Mouse (Mus musculus) testis, adult 2 months (tissue): ENCODE results near the gene Mcoln3. TPM values are rescaled to one million over a fixed set of nuclear protein-coding genes. Genes with fewer than 3 reads are reported as not detected.
A peak's percentile ranks its signal among the peaks of the same experiment; 100 is the strongest.

ENCODE experiments used
- H3K27ac ChIP-seq: fragments of 200-500 bp; 2 replicates; pipeline ENCODE4 v1.5.1; 2012; ENCODE audit warnings: low read depth, low read length; ENCODE audit not compliant: control insufficient read depth, insufficient read depth
- H3K27me3 ChIP-seq: fragments of 200-500 bp; 2 replicates; pipeline ENCODE4 v1.6.1; 2012; ENCODE audit warnings: mild to moderate bottlenecking, low read length, moderate library complexity; ENCODE audit not compliant: control insufficient read depth, insufficient read depth
- H3K36me3 ChIP-seq: fragments of 200-500 bp; 2 replicates; pipeline ENCODE4 v1.6.1; 2012; ENCODE audit warnings: mild to moderate bottlenecking, low read length; ENCODE audit not compliant: control insufficient read depth, insufficient read depth
- H3K4me1 ChIP-seq: fragments of 200-500 bp; 2 replicates; pipeline ENCODE4 v1.6.1; 2012; ENCODE audit warnings: low read length; ENCODE audit not compliant: control insufficient read depth, insufficient read depth
- H3K4me3 ChIP-seq: fragments of 200-500 bp; 2 replicates; pipeline ENCODE4 v1.5.1; 2012; ENCODE audit warnings: low read depth, mild to moderate bottlenecking, low read length, moderate library complexity, mixed read lengths; ENCODE audit not compliant: control insufficient read depth
- CTCF ChIP-seq: fragments of 200-500 bp; IDR thresholded peaks from 2 replicates; pipeline ENCODE4 v1.5.1; 2012; ENCODE audit warnings: low read depth, mild to moderate bottlenecking, inconsistent platforms, low read length, moderate library complexity; ENCODE audit not compliant: control insufficient read depth, insufficient read depth, insufficient replicate concordance
- POLR2A ChIP-seq: fragments of 200-500 bp; IDR thresholded peaks from 2 replicates; pipeline ENCODE4 v1.6.1; 2012; ENCODE audit warnings: low read depth, mild to moderate bottlenecking, inconsistent platforms, low read length, moderate library complexity; ENCODE audit not compliant: control insufficient read depth
- polyA plus RNA-seq: library from polyadenylated mRNA; depleted of rRNA; stranded (reverse); fragments of >200 nt; gene quantifications from 2 replicates; pipeline ENCODE4 v1.2.3, GENCODE M21; 2012

The Mcoln3 gene
- polyA plus RNA-seq, 1 experiment = 0.11 TPM

DNA sequence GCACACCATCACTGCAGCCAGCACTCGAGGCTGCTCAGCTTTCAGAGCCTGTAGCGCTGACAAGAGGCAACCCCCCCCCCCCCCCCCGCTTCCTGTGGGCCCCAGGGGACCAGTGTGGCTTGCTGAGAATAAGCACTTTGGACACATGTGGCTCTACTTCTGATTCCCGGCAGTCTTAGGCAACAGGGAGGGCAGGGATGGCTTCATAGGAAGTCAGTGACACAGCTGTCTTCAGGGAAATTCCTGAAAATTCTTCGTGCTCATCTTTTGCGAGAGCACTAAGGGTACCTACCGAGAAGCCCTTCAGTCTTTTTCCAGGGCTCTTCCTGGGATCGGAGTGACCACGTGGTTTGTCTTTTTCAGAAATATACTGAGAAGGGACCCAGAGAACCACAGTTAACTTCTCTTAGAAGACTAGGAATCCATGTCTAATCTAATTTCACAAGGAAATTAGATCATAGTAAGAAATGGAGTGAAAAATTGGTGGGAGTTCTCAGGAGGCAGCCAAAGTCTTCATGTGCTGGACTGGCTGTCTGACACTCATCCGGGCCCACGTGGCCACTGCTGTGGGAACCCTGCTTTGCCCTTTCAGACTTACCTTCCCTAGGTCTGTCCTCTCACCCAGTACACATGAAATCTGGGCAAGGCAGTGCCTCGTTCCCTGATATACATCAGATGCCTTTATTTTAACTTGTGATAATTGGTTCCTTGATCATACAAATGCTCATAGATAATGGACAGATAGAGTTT, 36.8 kb downstream of the Mcoln3 start:
- Histone ChIP-seq H3K27ac (no peak overlapping the region), H3K4me1 (peaks cover 9% of the 10 kb centered on the region)
- no peak for TF ChIP-seq CTCF
- TF ChIP-seq POLR2A = no peak

DNA sequence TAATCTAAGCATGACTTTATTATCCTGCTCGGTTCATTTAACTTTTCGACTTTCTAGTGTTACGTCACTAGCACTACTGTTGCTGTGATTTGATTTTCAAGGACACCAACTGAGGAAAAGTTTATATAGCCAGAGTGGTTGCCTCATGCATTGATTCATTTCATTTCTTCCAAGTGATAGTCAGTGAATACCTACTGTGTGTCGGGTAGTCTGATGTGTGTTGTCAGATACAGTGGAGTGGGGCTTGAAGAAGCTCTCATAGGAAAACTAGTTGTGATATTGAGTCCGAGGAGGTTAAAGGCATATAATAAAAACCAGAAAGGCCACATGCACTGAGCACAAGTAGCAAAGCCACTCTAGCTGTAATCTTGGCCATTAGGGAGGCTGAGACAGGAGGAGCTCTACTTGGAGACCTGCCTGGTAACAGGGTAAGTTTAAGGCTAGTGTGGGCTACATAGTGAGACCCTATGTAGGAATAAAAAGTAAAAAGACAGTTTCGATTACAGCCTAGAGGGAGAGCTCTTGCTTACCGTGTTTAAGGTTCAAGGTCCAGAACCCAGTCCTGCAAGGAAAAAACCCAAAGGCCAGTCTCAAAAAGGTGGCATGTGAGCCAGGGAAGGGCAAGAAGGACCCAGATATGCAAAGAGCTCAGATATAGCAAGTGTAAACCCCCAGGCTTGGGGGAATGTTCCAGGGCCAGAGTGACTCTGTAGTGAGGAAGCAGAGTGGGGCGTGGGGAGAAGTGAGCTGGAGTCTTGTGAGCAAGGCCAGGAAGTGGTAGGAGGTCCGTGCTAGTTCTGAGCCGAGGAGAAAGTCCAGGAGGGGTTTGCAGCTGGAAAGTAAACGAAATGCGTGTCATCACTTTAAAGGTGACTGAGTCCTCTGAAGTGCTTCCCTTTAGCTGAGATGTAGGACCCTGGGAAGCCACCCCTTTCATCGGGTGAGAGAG, 38.7 kb downstream of the Mcoln3 start:
- no peak for TF ChIP-seq POLR2A
- no peak for TF ChIP-seq CTCF
- no peaks in the 10 kb centered on the region for H3K27me3 ChIP-seq
- no peak overlapping the region for H3K4me3 ChIP-seq
- no peak overlapping the region for H3K27ac ChIP-seq
- H3K36me3 ChIP-seq = no peaks in the 10 kb centered on the region
- no peaks in the 10 kb centered on the region for H3K4me1 ChIP-seq

More for the DNA sequence above, 36.8 kb downstream of the Mcoln3 start:
- Histone ChIP-seq H3K36me3 (no peaks in the 10 kb centered on the region), H3K4me3 (no peak overlapping the region), H3K27me3 (peaks cover 3% of the 10 kb centered on the region; the same call in 1 of the 2 replicates)

DNA sequence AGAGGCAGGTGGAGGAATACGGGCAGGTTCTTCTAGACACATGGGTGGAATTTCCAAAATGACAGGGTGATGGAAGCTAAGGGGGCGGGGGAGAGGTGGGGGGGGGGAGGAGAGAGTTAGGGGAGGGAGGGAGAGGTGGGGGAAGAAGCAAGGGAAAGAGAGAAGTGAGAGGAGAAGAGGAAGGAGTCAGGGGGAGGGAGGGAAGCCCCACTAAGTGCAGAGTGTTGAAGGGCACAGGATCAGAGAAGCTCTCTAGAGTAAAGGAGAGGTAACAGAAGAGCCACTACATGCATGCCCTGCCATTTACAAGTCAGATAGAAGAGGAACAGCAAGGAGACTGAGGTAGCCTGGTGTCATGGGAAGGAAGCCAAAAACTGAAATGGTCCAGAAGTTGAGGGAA, 39.6 kb downstream of the Mcoln3 start:
- TF ChIP-seq POLR2A (no peak), CTCF (no peak)
- no peaks in the 10 kb centered on the region for H3K27me3 ChIP-seq
- H3K27ac ChIP-seq = no peak overlapping the region
- H3K36me3 ChIP-seq = no peaks in the 10 kb centered on the region
- no peak overlapping the region for H3K4me3 ChIP-seq
- no peaks in the 10 kb centered on the region for H3K4me1 ChIP-seq

DNA sequence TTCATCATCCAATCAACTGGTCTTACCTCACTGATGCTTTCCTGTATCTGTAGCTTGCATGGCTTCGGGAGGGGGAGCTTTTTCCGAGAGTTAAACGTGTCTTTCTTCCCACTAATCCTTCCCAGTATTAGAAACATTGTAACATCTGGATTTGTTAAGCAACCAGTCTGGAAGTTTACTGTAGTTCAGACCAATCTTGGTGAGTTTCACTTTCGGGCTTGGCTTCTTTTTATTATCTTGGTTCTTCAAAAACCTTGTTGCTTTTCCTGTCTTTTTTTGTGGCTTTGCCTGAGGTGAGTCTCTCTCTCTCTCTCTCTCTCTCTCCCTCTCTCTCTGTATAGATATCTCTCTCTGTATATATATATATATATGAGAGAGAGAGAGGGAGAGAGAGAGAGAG, 40.8 kb downstream of the Mcoln3 start:
- H3K4me3 ChIP-seq = no peak overlapping the region
- no peak overlapping the region for H3K27ac ChIP-seq
- H3K4me1 ChIP-seq = no peaks in the 10 kb centered on the region
- no peaks in the 10 kb centered on the region for H3K36me3 ChIP-seq
- no peak for TF ChIP-seq POLR2A
- TF ChIP-seq CTCF = no peak
- H3K27me3 ChIP-seq = no peaks in the 10 kb centered on the region

- TF ChIP-seq POLR2A (no peak), CTCF (no peak)
- no peaks in the 10 kb centered on the region for H3K4me1 ChIP-seq
- H3K27me3 ChIP-seq = no peaks in the 10 kb centered on the region
- no peaks in the 10 kb centered on the region for H3K36me3 ChIP-seq
- no peak overlapping the region for H3K27ac ChIP-seq
- H3K4me3 ChIP-seq = no peak overlapping the region
Measured at GRCm38 (mm10) chr3:146159360-146159759, 42.1 kb downstream of the Mcoln3 start.

- no peaks in the 10 kb centered on the region for H3K4me1 ChIP-seq
- H3K4me3 ChIP-seq = peak overlapping the region; percentile 35; the same call in 1 of the 2 replicates
- H3K27me3 ChIP-seq = no peaks in the 10 kb centered on the region
- no peak for TF ChIP-seq POLR2A
- TF ChIP-seq CTCF = no peak
- H3K36me3 ChIP-seq = no peaks in the 10 kb centered on the region
- H3K27ac ChIP-seq = no peak overlapping the region
Measured at GRCm38 (mm10) chr3:146162197-146162596, 44.9 kb downstream of the Mcoln3 start.

GRCm38 (mm10) chr3:146169356-146169755, 52.1 kb downstream of the Mcoln3 start:
- H3K27me3 ChIP-seq = no peaks in the 10 kb centered on the region
- no peaks in the 10 kb centered on the region for H3K4me1 ChIP-seq
- H3K27ac ChIP-seq = no peak overlapping the region
- H3K36me3 ChIP-seq = no peaks in the 10 kb centered on the region
- no peak for TF ChIP-seq CTCF
- no peak overlapping the region for H3K4me3 ChIP-seq
